Mouse (Mus musculus): ENCODE measurements around the gene Vmn2r16.

Vmn2r16 gene

GRCm38 (mm10) chr5:109329862-109330261 lies at the start of gene Vmn2r16:
Vmn2r16 (plus strand) TSS chr5:109330162.
- Histone ChIP-seq H3K27me3 (ENCODE audit: insufficient read depth, low read length) (no peaks in the 10 kb centered on the region), H3K9me3 (ENCODE audit: low read length) (peaks cover 25% of the 10 kb centered on the region), H3K4me1 (replicated peaks; ENCODE audit: low read depth, low read length) (no peaks in the 10 kb centered on the region), H3K36me3 (ENCODE audit: insufficient read depth, low read length) (no peaks in the 10 kb centered on the region), H3K4me3 (replicated peaks; ENCODE audit: low read length) (no peak within 1 kb of the TSS)
- TF ChIP-seq POU5F1 (IDR thresholded peaks at IDR 0.05; ENCODE audit: borderline replicate concordance, low read length) (no peak), NANOG (IDR thresholded peaks at IDR 0.05; ENCODE audit: borderline replicate concordance, low read length) (no peak), CTCF (conservative IDR thresholded peaks at IDR 0.05; ENCODE audit: low read length) (no peak)

GRCm38 (mm10) chr5:109294655-109295054 lies 35.3 kb upstream of the Vmn2r16 start:
- no peak overlapping the region for H3K4me3 ChIP-seq (replicated peaks; ENCODE audit: low read length)
- no peaks in the 10 kb centered on the region for H3K27me3 ChIP-seq (ENCODE audit: insufficient read depth, low read length)
- no peaks in the 10 kb centered on the region for H3K4me1 ChIP-seq (replicated peaks; ENCODE audit: low read depth, low read length)
- H3K9me3 ChIP-seq (ENCODE audit: low read length): peaks cover 5% of the 10 kb centered on the region; the same call in 1 of the 2 replicates
- H3K36me3 ChIP-seq (ENCODE audit: insufficient read depth, low read length): no peaks in the 10 kb centered on the region
- TF ChIP-seq POU5F1 (IDR thresholded peaks at IDR 0.05; ENCODE audit: borderline replicate concordance, low read length): no peak
- TF ChIP-seq NANOG (IDR thresholded peaks at IDR 0.05; ENCODE audit: borderline replicate concordance, low read length): no peak
- no peak for TF ChIP-seq CTCF (conservative IDR thresholded peaks at IDR 0.05; ENCODE audit: low read length)

GRCm38 (mm10) chr5:109297544-109297943 lies 32.4 kb upstream of the Vmn2r16 start, which contains the start of gene Vmn2r15:
Vmn2r15 (minus strand) TSS chr5:109297644.
- TF ChIP-seq NANOG (IDR thresholded peaks at IDR 0.05; ENCODE audit: borderline replicate concordance, low read length) (no peak), CTCF (conservative IDR thresholded peaks at IDR 0.05; ENCODE audit: low read length) (no peak), POU5F1 (IDR thresholded peaks at IDR 0.05; ENCODE audit: borderline replicate concordance, low read length) (no peak)
- H3K9me3 ChIP-seq (ENCODE audit: low read length): no peaks in the 10 kb centered on the region
- no peak within 1 kb of the TSS for H3K4me3 ChIP-seq (replicated peaks; ENCODE audit: low read length)

GRCm38 (mm10) chr5:109419388-109419787 lies 89.4 kb downstream of the Vmn2r16 start, which contains the start of gene Vmn2r17:
Vmn2r17 (plus strand) TSS chr5:109419688.
- no peak for TF ChIP-seq POU5F1 (IDR thresholded peaks at IDR 0.05; ENCODE audit: borderline replicate concordance, low read length)
- no peak for TF ChIP-seq CTCF (conservative IDR thresholded peaks at IDR 0.05; ENCODE audit: low read length)
- no peak for TF ChIP-seq NANOG (IDR thresholded peaks at IDR 0.05; ENCODE audit: borderline replicate concordance, low read length)
- H3K27me3 ChIP-seq (ENCODE audit: insufficient read depth, low read length): no peaks in the 10 kb centered on the region
- no peaks in the 10 kb centered on the region for H3K4me1 ChIP-seq (replicated peaks; ENCODE audit: low read depth, low read length)
- no peak within 1 kb of the TSS for H3K4me3 ChIP-seq (replicated peaks; ENCODE audit: low read length)
- peaks cover 3% of the 10 kb centered on the region; the same call in 1 of the 2 replicates for H3K9me3 ChIP-seq (ENCODE audit: low read length)
- H3K36me3 ChIP-seq (ENCODE audit: insufficient read depth, low read length): no peaks in the 10 kb centered on the region

More at GRCm38 (mm10) chr5:109297544-109297943, 32.4 kb upstream of the Vmn2r16 start, which contains the start of gene Vmn2r15:
- Histone ChIP-seq H3K36me3 (ENCODE audit: insufficient read depth, low read length) (no peaks in the 10 kb centered on the region), H3K27me3 (ENCODE audit: insufficient read depth, low read length) (no peaks in the 10 kb centered on the region), H3K4me1 (replicated peaks; ENCODE audit: low read depth, low read length) (no peaks in the 10 kb centered on the region)

Measured in E14TG2a.4 (cell line).